Mouse (Mus musculus) lung, embryonic 14.5 days (tissue): ENCODE measurements at regions not wholly inside any gene's neighbourhood (a gene's known extent, or its start where the extent isn't known, plus 50 kb on each side); places are given as distances from the start of the nearest gene placed in this dataset. TPM values are rescaled to one million over a fixed set of nuclear protein-coding genes. Genes with fewer than 3 reads are reported as not detected.

Experiments
- ATAC-seq: fragments of 200-750 bp; cut with Nextera tagmentation; 2 replicates; pipeline ENCODE4 v1.8.0; 2017; ENCODE audit warnings: mild to moderate bottlenecking, moderate TSS enrichment, moderate library complexity; ENCODE audit not compliant: insufficient read depth
- DNase-seq: peaks from one replicate; pipeline ENCODE4 v3.0.0-alpha.2; 2015
- H3K27ac ChIP-seq: fragments of 300-500 bp; sonication (generic); 2 replicates; pipeline ENCODE4 v1.5.1; 2014; ENCODE audit warnings: low read depth, mild to moderate bottlenecking, moderate library complexity
- H3K27me3 ChIP-seq: fragments of 300-500 bp; sonication (generic); 2 replicates; pipeline ENCODE4 v1.6.1; 2014; ENCODE audit warnings: low read length, control low read depth; ENCODE audit not compliant: insufficient read depth
- H3K36me3 ChIP-seq: fragments of 300-500 bp; sonication (generic); 2 replicates; pipeline ENCODE4 v1.6.1; 2014; ENCODE audit warnings: control low read depth; ENCODE audit not compliant: insufficient read depth
- H3K4me1 ChIP-seq: fragments of 300-500 bp; sonication (generic); 2 replicates; pipeline ENCODE4 v1.6.1; 2014; ENCODE audit warnings: antibody characterized with exemption, control low read depth; ENCODE audit not compliant: insufficient read depth
- H3K4me2 ChIP-seq: fragments of 300-500 bp; sonication (generic); 2 replicates; pipeline ENCODE4 v1.6.1; 2014; ENCODE audit warnings: mild to moderate bottlenecking
- H3K4me3 ChIP-seq: fragments of 300-500 bp; sonication (generic); 2 replicates; pipeline ENCODE4 v1.5.1; 2014; ENCODE audit warnings: low read depth, low read length
- H3K9ac ChIP-seq: fragments of 300-500 bp; sonication (generic); 2 replicates; pipeline ENCODE4 v1.6.1; 2014
- H3K9me3 ChIP-seq: fragments of 300-500 bp; sonication (generic); 2 replicates; pipeline ENCODE4 v1.6.1; 2016; ENCODE audit warnings: low read depth, low read length, control low read depth
- CTCF ChIP-seq: IDR thresholded peaks from 2 replicates; pipeline ENCODE4 v1.5.1; 2016; ENCODE audit warnings: antibody characterized with exemption, low read depth
- WGBS: fragments of 180-500 bp; shearing (Covaris S2); extraction: QIAGEN DNeasy Blood & Tissue Kit; methylation state at CpG from one replicate; pipeline ENCODE4 v1.1.7; 2014; 5-methylcytosine and 5-hydroxymethylcytosine counted together
- microRNA-seq: library from miRNA; unstranded; fragments of <30 nt; microRNA quantifications from one replicate; pipeline ENCODE4, GENCODE M21; 2016; ENCODE audit warnings: borderline number of aligned reads

DNA sequence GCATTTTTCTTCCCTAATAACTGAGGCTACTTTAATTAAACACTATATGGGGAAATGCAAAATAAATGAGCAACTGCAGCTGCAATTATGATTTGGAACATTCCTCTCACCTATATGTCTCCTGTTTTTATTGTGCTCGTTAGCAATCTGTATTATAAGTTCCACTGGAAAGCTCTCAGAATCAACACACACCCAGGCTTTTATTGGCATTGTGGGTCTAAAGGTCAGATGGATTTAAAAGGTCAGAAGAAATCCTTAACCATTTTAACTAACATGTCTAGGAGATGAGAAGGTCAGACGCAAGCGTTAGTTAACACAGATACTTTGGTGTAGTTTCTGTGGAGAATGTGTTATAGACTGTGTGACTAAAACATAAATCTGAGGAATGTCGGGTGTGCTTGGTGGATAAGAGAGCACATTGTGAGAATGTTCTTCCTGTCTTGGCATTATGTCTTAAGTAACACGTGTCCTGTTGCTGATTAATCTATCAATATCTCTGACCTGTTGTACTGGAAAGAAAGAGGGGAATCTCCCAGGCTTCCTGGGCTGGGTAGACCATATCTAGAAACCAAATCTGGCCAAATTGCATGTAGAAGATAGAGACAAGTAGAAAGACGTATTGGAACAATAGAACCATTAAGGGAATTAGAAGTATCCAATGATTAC lies 164.1 kb upstream of the BB014433 start:
- H3K4me1 ChIP-seq: no peaks in the 10 kb centered on the region
- H3K36me3 ChIP-seq: no peaks in the 10 kb centered on the region
- TF ChIP-seq CTCF: no peak
- no peaks in the 10 kb centered on the region for H3K9me3 ChIP-seq
- H3K4me2 ChIP-seq: no peak overlapping the region
- H3K4me3 ChIP-seq: no peak overlapping the region
- H3K27me3 ChIP-seq: no peaks in the 10 kb centered on the region
- 63% methylated on average over 6 of the region's 6 CpGs for WGBS
- ATAC-seq (no peak), DNase-seq (no peak)
- no peak overlapping the region for H3K9ac ChIP-seq
- H3K27ac ChIP-seq: no peak overlapping the region

DNA sequence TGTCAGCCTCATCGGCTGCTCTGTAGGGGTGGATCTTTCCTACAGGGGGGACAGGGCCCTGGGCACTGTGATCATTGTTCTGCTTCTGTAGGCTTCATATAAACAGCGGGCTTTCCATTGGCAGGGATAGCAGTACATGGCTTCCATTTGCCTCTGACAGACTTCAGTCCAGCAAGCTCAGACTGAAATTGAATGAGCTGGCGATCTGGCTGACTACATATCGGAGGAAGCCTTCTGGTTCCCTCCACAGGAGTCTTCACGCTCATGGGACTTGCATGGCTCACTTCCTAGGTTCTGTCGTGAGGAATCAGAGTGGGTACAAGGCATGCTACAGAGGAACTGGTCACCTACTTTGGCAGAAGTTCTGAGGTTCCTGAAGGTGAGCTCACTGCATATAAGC lies 155.7 kb upstream of the BB014433 start:
- DNase-seq (no peak), ATAC-seq (no peak)
- Histone ChIP-seq H3K27me3 (no peaks in the 10 kb centered on the region), H3K4me3 (no peak overlapping the region), H3K9ac (no peak overlapping the region), H3K27ac (no peak overlapping the region), H3K4me2 (no peak overlapping the region), H3K4me1 (no peaks in the 10 kb centered on the region), H3K9me3 (no peaks in the 10 kb centered on the region), H3K36me3 (no peaks in the 10 kb centered on the region)
- 87% methylated on average over 6 of the region's 6 CpGs for WGBS
- no peak for TF ChIP-seq CTCF

DNA sequence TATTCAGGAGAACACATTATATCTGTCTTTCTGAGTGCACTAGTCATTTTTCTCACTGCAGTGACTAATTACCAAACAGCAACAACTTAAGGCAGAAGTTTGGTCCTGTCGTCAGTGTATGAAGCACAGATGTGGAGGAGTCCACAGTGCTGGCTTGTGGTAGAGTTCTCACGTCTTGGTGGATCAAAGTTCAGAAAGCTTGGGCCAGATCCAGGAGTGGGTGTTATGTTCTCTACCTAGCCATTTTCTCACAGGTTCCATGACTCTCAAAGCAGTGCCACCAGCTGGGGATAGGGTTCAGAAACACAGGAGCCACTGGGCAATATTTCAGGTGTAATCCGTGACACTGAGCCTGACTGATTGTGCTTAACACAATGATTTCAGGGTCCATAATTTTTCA lies 144.8 kb upstream of the BB014433 start:
- 53% methylated on average over 3 of the region's 3 CpGs for WGBS
- no peaks in the 10 kb centered on the region for H3K27me3 ChIP-seq
- H3K4me1 ChIP-seq: no peaks in the 10 kb centered on the region
- DNase-seq: no peak
- no peak overlapping the region for H3K9ac ChIP-seq
- no peak overlapping the region for H3K27ac ChIP-seq
- no peak overlapping the region for H3K4me3 ChIP-seq
- ATAC-seq: no peak
- H3K36me3 ChIP-seq: no peaks in the 10 kb centered on the region
- no peaks in the 10 kb centered on the region for H3K9me3 ChIP-seq
- no peak for TF ChIP-seq CTCF
- H3K4me2 ChIP-seq: no peak overlapping the region

DNA sequence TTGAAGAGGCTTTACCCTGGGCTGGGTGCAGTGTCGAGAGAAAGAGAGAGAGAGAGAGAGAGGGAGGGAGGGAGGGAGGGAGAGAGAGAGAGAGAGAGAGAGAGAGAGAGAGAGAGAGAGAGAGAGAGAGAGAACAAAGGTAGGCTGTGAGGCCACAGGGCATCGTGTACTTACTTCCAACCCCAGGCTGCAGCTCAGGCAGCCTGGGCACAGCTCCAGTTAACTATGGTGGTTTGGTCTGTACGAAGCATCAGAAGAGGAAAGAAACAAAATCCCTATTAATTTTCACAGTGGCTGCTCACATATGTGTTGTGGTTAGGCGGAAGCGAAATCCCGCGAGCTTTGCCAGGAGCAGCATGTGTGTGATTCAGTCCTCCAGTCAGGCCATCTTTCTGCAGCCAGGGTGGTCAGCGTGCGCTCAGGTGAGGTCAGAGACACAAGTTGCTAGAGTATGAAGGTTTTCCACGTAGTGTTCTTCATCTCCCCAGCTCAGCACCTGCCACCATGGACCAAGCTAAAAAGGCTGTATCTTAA lies 143.3 kb upstream of the BB014433 start:
- Histone ChIP-seq H3K9ac (no peak overlapping the region), H3K4me1 (no peaks in the 10 kb centered on the region), H3K27ac (no peak overlapping the region), H3K4me3 (no peak overlapping the region), H3K36me3 (no peaks in the 10 kb centered on the region), H3K27me3 (no peaks in the 10 kb centered on the region), H3K9me3 (no peaks in the 10 kb centered on the region), H3K4me2 (no peak overlapping the region)
- DNase-seq (no peak), ATAC-seq (no peak)
- TF ChIP-seq CTCF: no peak
- WGBS: 54% methylated on average over 10 of the region's 10 CpGs

Small RNA genes in the stretch of these regions (microRNA-seq; reads per million reads assigned to microRNA genes)
- not detected for gene Gm25255
- gene Gm25871: not detected
